Mouse (Mus musculus): ENCODE results near the gene Serinc5.
A peak's percentile ranks its signal among the peaks of the same experiment; 100 is the strongest.
"Not testable (repeated sequence)": the region's sequence is repeated elsewhere in the genome, so short reads cannot be mapped to it uniquely, and the experiment has no call there.

Serinc5 gene

DNA sequence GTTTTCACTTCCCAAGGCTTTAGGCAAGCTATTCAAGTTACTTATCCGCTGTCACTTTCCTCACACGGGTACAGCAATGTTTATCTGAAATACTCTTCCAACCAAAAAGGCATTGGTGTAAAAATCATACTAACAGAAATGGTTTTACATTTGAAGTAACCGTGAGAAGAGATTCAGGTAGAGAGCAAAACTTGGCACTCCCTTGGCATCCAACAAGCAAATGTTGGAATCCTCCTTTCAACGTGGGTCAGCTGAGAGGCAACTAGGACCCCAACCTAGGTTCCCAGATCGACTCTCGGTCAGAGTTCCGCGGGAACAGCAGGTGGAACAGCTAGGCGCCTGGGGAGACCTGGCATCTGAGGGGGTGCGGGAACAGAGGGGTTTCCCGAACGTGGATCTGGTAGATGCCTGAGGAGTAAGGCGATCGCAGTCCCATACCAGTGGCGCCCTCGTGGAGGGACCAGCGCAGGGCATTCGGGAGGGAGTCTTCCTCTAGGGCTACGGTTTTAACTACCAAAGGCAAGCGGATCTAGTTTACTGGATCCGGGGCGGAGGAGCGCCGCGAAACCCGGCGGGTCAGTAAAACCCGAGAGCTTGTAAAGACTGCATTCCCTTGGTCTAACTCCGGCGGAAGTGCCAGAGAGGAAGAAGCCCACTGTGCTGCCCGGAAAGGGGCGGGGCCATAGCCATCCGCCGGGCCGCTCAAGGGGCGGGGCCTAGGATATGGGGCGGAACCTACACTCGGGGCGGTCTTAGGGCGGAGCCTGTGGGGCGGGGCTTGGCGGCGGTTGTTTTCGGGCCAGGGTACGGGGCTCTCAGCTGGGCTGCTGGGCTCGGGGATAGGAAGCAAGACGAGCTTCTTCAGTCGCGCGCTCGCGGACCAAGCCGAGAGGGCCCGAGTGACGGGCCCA is at the start of gene Serinc5:
Gene Serinc5 (plus strand): TSS at position 781 of the 911 bp plus-strand sequence.
- DNase-seq, result peak; percentile 99

DNA sequence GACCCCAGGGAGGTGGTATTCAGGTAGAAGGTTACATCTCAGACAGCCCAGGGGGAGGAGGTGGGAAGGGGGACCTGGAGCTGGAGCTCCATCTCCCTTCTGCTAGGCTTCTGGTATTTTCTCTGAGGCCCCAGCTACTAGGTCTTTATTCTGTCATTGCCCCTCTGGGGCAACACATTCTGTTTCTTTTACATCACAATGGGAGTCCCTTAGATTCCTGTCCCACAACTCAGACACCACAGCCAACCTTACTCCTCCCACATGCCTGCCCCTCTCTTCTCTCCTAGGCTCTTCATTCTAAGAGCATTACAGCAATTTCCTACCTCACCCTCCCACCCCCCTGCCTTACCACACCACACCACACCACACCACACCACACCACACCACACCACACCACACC is 34.8 kb upstream of the Serinc5 start, which contains the start of gene Spz1:
Gene Spz1 (minus strand): TSS at position 101 of the 400 bp plus-strand sequence.
- DNase-seq, result no peak

DNA sequence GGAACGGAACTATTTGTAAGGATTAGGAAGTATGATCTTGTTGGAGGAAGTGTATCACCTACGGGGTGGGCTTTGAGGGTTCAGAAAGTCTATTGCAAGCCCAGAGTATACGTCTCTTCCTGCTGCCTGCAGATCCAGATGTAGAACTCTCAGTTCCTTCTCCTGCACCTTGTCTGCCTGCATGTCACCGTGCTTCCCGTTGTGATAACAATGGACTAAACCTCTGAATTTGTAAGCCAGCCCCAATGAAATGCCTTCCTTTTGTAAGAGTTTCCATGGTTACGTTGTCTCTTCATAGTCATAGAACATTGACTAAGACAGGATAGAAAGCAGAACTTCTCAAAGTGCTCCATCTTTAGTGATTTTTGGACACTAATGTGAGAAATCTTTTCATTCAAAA is 34.2 kb upstream of the Serinc5 start:
- DNase-seq, result no peak

DNA sequence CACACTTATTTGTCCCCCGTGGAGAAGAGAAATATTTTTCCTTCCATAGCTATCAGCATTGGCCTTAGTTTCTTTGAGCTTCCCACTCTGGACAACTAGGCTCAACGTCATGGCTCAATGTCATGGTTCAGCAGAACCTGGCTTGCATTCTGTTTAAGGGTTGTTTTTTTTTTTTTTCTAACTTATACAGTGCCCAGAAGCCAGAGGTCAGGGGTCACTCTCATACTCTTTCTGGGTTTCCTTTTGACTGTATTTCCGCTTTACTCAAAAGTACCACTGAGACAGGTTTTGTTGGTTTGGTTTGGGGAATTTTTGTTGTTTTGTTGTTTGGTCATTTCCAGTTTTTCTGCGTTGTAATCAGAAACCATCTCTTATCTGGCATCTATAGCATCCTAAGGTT is 32.7 kb upstream of the Serinc5 start:
- no peak for DNase-seq

DNA sequence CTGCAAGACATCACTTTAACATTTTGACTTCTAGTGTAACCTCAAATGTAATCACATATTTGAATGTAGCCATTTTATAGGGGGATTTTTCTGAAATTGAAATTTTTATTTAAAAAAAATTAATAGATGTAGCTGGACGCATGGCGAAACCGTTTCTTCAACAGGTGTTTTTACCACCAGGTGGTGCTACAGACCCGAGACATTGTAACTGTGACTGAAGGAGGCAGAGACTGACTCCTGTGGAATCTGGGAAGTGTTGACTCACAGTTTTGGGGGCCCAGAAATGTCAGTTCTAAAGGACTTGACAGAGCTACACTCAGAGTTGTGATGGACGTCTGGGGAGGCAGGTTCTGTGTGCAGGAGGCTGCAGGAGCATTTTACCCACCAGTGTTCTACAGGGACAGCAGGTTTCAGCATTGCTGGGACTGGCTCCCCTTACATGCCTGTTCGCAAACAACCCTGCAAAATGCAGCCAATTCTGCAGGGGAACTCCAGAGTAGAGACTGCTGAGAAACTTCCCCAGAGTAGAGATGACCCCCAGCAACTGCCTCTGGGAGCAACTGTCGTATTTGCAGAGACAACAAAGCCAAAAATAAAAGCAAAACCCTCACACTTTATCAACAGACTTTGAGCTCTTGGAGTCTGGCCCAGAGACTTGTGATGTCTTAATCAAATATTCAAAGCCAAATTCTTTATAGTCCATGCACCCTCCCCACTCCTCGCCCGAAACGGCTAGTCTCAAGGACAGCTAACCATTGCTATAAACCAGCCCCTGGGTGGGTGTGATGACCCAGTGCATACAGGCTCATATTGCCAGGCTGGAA is 30.5 kb upstream of the Serinc5 start:
- DNase-seq, result peak; percentile 80 to 84

DNA sequence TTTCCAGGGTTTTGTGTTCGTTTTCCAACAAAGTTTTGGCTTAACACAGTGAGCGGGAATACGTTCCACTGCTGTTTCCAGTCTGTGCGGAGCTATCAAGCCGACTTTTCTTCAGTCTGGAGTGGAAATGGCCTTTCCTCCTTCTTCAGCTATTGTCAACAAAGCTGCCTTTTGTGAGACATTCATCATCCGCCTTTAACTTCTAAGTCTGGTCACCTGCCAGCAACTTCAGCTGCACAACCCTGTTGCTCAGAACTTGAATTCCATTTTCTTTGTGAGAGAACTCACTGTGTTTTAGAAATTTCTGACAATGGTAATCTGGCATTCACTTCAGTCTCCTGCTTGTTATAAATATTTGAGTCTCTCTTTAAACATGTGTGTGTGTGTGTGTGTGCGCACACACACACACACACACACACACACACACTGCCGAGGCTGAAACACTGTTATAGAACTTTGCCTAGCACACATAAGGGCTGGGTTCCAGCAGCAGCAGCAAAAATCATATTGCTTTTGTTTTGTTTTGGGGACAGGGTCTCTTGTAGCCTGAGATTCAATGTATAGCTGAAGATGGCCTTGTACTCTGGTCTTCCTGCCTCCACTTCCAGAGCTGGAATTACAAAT is 26.7 kb upstream of the Serinc5 start:
- no peak for DNase-seq

DNA sequence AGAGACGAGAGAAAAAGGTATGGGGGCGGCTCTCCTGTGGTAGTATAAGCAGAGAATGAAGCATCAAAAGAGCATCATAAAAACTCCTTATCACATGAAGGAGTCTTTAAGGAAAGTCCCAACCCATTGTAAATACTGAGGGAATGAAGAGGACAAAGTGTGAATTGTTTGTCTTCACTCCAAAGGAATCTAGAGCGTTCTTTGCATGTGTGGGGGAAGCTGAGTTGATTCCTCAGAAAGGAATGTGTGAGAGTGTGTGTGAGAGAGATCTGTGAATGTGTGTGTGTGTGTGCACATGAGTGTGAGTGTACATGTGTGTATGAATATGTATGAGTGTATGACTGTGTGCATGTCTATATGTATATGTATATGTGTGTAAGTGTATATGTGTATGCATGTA is 22.2 kb upstream of the Serinc5 start:
- no peak for DNase-seq

DNA sequence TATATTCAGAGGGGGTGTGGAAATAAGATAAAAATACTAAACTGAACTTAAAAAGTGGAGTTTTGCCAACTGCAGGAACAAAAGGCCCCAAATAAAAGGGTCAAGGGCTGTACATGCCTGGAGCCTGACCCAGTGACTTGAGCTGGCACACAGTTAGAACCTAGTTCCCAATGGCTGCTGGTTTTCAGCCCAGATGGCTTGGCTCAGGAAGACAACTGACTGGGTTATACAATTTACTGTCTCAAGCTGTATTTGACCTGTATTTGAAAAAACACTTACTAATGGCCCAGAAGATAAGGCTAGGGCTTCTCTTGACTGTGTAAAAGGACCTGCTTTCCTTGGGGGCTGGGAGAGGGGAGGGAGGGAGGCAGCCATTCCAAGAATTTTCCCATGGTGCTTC is 21.6 kb upstream of the Serinc5 start:
- DNase-seq, result peak; percentile 50 to 60

DNA sequence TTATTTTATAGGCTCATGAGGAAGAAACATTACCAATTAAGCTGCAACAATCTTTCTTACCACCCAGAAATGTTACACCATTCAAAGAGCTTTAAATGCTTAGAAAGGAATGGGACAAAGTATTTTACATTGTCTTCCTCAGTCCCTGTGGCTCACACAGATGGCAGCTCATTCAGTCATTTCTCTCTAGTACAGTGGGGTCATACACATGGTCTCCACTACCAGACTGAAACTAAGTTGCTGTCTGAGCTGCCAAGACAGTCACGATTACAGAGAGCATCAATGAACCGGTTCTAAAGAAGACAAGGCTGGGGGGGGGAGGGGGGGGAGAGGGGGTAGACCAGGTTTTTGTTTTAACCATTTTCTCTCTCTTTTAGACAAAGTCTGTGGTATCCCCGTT is 19.7 kb upstream of the Serinc5 start:
- no peak for DNase-seq

DNA sequence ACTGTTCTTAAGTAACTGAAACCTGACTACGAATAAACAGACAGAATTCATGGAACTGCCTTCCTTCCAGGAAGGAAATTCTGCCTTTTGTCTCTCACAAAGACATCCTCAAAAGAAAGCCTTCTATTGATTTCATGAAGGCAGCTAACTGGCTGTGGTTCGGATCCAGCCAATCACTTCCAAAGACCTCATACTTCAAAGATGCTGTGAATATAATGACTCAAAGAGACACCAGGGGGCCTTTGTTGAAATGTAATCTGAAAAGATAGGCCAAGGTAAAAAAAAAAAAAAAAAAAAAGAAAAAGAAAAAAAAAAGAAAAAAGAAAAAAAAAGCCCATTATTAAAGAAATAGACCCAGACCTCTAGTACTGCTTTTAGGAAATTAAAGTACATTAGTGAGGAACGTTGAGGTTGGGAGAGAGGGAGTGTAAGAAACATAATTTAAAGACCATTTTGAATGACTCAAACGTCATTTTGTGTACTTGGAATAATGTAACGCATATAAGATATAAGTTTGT is 18.6 kb upstream of the Serinc5 start:
- DNase-seq, result no peak

DNA sequence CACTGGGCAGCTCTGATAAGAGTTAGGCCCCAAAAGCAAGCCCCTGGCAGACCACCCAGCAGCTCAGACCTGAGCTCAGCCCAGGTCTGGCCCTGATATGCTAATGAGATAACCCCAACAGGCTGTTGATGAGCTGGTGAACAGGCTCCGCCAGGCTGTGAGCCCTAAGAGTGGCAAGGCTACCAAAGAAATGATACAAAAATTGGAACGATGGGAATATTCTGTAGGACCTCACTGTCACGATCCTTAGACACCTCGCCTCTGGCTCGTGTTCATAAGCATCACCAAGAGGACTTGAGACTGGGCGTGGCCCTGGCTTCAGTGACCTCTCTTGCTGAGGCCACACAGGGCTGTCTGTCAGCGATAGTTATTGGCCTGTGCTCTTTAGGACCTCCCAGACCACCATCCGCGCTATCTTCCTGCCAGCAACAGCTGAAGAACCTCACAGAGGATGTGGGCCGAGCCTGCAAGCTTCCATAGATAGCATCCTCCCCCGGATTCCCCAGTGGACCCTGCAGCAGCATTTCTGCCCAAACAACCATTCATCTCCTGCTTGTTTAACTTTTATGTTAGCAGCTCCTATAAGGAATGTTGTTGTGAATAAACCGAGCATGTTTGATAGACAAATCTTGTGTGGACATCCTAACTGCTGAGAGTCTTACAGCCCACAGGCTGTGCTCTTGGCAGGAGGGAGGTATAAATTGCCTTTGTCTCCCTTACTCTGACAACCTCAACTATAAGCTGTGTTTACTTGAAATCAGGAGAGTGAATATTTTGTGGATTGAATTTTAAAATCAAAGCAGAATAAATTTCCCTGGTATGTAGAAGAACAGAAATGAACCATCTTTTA is 17.9 kb upstream of the Serinc5 start:
- DNase-seq, result peak in 1 of 2 experiments; percentile 51

DNA sequence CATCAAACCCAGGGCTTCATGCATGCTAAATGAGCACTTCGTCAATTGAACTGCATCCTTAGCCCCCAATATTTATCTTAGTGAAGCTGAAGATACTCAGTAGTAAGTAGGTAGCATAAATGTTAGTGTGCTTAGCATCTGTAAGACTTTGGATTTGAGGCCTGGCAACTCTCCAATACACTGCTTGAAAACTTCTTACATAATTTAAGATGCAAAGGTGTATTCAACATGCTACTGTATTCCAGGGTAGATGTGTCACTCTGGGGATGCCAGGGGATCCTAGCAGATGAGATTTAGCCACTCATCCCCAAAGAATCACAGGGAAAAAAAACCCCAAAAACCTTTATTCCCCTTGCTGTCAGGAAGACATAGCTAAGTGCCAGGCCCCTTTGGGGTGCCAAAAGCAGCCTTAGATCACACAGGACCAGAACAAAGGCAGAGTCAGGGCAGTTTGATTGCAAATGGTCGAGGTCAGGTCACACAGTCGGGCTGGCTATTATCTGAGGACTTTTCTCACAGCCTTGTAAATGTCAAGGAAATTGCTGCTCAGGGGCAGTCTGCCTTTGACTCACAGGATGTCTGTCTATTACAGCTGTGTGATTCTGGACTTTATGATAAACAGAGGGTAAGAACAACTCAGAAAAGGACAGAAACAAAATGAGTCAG is 17.0 kb upstream of the Serinc5 start:
- DNase-seq, result no peak

DNA sequence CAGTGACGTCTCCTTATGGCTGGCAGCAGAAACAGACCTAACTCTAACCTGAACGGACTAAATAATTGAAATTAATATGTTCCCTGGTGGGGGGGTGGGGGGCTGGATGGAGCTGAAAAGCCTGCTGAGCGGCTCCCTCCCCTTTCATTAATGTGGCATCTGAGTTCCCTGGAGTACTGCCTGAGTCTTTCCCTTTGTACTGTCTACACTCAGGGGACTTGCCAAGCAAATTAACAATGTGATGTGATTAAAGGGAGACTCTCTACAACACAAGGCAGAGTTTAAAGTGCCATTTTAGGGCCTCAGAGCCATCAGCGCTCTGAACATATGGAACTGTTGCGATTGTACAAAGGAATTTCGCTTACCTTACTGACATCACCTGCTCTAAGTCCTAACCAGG is 16.4 kb upstream of the Serinc5 start:
- peak in 1 of 2 experiments; percentile 36 for DNase-seq

DNA sequence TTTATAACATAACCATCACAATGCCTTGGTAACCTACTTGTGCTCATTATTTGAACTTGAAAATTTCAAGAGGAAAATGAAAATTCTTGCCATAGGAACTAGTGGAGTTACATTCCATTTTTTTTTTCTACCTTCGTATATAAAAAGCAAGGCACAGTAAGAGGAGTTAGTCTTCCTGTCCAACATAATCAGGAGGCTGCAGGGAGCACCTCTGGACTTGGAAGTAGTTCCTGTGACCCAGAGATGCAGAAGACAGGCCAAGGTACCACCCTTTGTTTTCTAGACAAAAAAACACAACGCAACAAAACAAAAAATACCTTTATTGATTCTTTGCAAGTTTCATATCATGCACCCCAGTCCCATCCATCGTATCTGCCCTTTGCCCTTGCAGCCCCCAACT is 16.0 kb upstream of the Serinc5 start:
- DNase-seq, result no peak

DNA sequence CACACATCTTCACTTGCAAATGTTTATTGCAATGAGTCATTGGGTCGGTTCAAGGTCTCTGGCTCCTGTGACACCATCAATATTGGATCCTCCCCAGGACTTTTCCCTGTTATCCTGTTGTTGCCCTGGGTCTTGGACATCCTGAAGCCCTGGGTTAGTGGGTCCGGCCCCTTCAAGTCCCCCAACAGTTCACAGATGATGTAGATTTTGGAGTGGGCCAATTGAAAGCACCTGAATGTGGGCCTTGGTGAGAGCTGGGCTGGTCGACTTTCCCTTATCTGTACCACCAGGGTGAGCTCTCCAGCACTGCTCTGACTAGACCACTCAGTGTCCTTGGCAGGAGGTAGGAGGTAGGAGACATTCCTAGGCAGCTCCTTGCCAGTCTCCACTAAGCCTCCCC is 15.5 kb upstream of the Serinc5 start:
- DNase-seq, result no peak

DNA sequence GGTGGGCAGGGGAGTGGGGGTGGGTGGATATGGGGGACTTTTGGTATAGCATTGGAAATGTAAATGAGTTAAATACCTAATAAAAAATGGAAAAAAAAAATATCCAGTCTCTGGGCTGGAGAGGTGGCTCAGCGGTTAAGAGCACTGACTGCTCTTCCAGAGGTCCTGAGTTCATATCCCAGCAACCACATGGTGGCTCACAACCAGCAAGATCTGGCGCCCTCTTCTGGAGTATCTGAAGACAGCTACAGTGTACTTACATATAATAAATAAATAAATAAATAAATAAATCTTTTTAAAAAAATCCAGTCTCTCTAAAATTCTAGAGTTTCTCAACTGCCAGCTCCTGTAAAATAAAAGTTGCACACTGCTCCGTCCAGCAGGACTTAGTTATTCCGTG is 5.6 kb upstream of the Serinc5 start:
- not testable (repeated sequence) for DNase-seq

DNA sequence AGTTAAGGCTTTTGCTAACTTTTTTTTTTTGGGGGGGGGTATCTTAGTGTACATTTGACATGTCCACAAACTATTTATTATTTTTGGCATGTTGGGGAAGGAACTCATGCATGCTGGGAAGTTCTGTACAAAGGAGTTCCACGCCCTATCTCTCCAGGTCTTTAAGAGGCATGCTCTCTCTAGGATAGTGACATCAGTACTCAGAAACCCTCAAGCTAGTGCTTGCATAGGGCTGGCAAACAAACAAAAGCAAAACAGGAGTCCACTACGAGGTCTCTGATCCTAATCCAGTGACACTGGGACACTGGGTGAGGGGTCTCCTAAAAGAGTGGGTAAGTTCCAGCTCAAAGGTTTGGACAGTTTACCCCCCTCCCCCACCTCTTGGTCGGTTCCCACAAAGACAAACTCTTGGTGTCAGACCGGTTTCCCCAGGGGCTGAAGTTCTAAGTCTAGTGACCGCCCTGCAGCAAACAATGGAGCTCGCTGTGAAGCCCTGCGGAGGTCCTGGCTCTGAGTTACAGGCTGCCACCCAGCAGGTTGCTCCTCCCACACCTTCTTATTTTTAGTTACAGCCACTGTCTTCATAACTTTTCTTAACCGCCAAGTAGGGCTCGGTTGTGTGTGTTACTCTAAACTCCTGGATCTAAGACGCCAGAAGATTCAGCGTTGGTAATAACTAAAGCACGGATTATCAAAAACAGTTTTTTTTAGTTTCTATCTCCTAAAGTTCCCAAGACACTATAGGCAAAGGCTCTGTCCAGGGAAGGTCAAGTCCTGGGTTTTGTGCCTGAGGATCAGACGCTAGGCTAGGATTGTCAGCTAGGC is 1.2 kb upstream of the Serinc5 start:
- DNase-seq, result peak in 1 of 2 experiments; percentile 38

DNA sequence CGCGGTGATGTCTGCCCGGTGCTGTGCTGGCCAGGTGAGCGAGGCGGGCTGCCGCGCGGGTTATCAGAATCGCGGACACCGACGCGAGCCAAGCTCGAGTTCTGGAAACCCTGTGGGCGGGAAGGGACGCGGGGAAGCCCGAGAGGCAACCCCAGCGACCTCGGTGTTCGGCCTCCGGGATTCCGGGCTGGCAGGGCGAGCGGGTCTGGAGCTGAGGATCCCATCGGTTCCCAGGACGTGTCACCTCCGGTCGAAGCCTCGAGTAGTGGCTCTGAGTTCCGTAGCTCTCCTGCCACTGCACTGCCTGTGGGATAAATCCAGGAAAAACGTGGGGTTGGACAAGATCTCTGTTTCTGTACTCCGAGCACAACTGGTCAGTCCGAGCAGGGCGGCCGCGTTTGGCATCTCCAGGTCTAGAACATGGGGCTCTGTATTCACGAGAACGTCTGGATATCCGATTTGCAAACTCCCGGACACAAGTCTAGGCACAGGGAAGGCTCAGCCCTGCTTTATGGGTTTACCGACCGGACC is 428 bp downstream of the Serinc5 start:
- no peak for DNase-seq

DNA sequence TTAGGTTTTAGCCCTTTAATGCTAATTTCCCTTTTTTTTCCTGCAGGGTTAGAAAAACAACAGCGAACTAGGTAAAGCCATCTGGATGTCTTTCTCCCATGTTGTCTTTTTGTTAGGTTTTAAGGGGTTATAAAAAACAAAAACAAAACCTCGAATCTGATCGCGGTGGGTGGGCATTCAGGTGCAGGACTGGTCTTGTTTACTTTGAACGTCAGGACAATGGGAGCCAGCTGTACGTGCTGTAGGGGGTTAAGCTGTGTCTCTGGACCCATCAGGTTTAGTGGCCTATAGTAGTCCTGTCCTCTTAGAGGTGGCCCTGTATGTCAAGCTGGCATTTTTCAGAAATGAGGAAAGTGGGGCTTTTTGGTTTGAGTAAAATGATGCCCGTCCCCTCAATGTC is 1.0 kb downstream of the Serinc5 start:
- peak; percentile 39 to 45 for DNase-seq

DNA sequence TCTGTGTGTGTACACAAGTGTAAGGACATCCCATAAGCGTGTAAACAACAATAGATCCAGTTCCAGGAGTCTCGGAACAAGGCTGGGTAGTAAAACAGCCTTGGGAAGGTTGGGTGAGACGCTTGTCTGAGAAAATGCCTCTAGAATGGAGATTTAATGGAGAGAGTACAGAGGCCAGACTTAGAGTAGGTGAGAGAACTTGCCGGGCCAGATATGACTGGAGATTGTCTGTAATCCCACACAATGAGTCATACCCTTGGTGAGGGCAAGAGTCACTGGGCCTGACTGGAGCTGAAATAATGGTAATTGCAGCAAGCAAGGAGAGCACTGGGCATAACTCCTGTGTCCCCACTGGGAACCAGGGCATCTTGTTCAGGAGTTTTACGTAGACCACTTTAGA is 2.2 kb downstream of the Serinc5 start:
- DNase-seq, result no peak
